Mouse (Mus musculus) induced T-regulatory cell, adult 2 months (primary cell): Measurements from ENCODE around the gene Gpc5.

Experiments used
- DNase-seq: peaks from one replicate; pipeline ENCODE4 v3.0.0-alpha.2; 2012; ENCODE audit warnings: low read depth

Gpc5 gene

DNA sequence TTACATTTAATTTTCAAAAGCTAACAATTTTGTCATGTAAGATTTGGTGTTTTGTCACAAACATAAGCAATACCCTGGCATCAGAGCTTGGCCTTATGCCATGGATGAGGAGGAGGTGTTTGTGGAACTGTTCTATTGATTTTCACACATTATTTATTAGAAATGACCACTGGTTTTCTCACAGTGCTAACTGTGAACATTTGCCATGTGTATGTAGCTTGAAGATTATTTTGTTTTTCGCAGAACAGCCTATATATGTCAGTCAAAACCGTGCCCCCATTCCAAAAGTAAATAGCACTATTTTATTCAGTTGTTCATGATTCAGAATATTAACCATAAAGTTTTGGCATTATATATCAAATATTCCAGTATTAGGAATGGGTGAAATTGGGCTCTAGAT, 1216.5 kb downstream of the Gpc5 start:
- DNase-seq = no peak

DNA sequence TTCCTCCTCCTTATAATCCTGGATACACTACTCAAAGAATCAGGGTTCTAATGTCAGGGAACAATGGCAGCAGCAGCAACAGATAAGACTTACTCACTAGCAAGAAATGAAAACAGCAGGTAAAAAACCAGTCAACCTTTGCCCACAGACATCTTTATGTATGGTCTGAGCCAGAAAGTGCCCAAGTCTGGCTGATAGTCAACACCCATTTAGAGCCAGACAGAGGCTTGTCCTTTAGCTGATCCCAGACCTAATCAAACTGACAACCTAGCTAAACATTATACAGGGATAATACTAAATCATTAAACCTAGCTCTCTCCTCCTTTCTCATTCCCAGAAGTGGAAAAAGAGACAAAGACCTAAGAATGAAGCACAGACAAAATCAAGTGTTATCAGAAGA, 1225.5 kb downstream of the Gpc5 start:
- DNase-seq = no peak

DNA sequence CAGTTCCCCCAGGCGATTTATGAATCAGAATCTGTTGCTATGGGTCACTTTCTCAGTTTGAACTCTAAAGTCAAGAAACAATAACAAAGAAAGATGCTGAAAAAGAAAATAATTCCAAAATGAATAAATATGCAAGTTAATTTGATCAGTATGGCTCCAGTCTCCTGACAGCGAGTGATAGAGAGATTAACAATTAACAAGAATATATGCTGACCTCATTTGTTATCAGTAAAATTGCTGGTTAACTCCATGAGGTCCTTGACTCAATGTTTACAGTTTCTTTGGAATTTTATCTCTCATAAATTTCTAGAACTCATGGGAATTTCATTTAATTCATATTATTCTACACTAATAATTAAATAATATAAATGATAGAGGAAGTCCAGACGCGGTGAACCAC, 1244.2 kb downstream of the Gpc5 start:
- no peak for DNase-seq

DNA sequence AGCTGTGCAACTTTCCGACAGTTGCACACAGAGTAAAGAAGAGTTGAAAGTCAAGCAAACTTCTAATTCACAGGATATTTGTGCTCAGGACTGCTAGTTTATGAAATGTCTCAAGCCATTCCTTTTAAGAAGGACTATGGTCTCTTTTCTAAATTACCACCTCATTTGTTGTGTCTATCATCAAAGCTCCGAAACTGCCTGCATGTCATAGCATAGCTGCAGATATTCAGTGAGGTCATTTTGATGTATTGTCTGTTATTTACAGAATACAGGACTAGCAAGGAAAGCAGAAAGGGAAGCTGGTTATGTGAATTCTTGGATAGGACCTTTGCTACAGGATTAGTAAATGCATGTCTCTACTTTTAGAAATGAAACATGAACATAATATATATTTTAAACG, 1246.4 kb downstream of the Gpc5 start:
- no peak for DNase-seq

DNA sequence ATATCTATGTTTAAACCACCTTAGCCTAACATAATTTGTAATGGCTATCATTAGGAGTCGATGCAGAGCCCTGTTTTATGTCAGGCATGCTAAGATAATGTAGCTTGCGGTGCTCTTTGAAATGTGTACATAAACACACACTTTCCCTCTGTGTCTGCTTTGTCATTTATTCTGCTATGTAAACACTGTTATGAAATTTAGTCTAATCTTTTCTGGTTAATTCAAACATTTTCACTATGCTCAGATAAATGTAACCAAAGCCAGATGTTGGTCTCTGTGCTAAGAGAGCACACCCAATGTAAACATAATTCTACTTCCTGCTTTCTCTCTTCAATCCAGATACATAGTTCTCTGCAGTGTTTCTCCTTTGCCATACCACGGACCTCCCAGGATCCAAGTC, 1256.5 kb downstream of the Gpc5 start:
- DNase-seq = no peak

DNA sequence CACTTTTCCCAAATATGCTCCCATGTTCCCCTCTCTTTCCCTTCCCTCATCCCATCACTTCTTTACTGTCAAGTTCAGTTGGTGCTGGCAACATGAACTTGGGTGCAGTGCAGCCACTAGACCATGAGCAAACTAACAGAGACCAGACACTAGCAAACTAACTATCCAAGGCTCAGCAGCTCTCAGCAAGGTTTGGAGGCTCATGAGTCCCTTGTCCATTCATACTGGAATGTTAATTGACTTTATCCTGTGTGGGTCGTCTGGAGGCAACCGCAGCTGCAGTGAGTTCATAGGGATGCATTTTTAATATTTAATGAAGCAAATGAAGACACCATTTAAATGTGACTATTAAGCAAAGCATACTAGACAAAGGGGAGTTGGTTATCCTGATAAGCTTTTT, 1292.6 kb downstream of the Gpc5 start:
- DNase-seq = no peak

DNA sequence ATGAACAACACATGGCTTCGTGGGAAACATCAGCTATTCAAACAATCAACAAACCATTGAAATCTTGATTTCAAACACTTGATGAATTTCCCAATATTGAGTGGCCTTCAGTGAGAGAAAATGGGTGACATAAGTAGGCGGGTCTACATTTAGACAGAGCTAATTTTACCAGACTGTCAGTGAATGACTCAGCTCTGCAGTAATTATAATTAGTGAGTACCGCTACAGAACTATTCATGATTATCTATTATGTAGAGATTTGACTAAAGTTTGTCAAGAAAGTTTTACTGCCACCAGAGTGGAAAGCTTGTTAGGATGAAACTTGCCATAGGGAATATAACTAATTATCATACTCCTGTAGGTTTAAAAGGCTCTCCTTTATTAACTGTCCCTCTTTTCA, 1323.5 kb downstream of the Gpc5 start:
- DNase-seq = no peak

DNA sequence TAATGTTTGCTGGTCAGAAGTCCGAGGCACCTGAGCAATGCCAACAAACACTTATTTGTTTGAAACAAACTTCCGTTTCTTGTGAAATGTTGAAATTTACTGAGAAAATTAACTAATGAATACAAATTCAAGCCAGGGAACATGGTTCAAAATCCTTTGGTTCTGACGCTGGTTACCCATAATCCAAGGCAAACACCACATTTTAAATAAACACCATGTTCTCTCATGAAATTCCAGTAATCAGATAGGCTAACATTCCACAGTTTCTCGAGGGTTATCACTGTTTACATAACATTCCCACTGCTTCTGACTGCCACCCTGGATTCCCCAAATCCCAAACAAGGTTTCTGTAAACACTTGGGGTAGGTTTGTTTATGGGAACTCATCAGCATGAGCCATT, 1356.2 kb downstream of the Gpc5 start:
- DNase-seq = no peak

DNA sequence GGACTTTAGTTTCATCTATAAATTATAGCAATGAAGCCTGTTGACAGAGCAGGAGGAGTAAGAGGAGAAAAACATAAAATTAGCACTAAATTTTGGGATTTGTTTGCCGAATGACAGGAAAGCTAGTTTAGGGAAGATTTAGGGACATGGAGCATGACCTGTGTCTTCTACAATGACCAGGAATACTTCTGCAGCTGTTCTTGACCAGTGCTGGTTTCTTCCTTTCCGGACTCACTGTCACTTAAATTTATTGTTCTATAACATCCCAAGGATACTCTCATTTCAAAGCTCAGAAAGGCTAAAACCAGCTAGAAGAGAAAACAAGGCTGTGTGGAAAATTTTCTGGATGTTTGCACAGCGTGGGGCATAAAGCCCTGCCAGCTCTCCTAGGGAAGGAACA, 1361.3 kb downstream of the Gpc5 start:
- no peak for DNase-seq

DNA sequence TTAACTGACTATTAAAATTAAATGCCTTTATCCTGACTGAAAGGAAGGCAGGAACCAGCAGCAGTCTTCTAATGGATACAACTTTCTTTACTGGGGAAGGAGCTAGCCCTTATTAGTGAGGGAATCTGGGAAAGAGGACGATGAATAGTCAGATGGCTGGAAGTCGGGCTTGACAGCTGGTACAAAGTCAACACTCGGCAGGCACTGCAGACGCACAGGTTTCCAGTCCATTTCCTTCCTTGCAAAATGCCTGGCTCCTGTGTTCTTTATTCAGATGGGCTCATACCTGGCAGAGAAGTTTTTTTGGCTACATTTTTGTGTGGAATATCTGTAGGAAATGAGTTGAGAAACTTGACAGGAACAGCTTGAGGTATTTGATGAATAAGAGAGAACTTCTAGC, 1364.2 kb downstream of the Gpc5 start:
- no peak for DNase-seq

DNA sequence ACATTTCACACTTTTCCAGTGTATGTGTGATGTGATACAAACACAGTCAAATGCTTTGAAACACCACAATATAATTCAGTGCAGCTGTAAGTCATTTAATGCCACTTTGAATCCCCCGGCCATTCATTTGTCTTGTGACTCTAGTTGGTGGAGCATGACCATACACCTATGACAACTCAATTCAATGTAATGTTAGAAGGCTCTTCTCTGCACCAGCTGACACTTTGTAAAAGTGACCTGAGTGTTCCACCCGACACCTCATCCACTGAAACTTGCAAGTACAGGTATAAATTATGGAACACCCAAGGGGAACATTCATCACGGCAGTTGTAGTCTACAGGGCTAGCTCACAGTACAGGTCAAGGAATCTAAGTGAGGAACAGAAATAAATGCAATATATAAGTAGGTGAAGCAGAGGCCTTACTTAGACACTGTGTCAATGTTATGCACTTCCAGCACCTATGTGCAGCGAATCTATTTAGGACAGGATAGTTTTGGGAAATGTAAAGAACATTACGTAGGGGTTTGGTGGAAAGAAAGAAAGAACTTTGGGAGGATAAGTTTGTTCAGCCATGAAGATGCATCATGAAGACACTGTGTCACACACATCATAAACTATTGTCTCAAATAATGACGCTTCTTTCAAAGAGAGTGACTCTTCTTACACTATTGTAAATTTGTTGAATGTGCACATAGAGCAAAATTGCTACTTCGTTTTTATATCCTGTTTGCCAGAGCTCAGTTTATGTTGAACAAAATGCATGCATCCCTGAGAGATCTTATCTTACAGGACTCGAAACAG, 1381.6 kb downstream of the Gpc5 start:
- no peak for DNase-seq

DNA sequence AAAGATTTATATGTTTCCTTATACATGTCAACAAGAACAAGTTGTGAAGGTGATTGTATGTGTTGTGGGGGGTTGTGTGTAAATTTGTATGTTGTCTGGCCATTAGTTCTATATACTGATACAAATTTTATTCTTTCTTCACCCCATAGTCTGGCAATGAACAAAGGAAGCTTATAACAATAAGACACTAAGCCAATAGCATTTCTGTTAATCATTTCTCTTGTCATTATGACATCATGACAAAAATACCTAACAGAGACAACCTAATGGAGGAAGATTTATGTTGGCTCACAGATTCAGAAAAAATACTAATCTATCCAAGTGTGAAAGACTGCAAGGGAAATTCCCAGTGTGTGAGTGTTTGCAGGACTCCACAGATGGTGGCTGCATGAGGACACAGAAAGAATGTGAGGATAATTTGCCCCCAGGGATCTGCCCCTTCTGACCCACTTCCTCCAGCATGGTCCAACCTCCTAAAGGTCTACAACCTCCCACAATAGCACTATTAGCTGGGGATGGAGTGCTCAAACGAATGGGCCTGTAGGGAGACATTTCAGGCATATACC, 1402.4 kb downstream of the Gpc5 start:
- DNase-seq = no peak

DNA sequence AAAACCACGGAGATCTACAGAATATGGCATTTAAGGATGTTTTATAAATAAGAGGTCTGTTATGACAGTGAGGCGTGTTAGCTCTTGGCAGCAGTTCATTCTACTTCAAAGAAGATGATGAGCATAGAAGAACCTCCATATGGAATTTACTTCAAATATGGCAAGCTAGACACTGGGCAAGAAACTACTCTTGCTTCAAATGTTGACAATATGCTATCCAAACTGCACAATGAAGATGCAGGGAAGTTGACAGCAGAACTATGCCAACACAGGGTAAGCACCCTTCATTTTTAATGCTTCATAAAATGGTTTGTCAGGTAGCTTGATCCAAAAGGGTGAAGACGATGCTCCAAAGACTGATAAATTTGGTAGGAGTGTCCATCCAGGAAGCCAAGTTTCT, 1446.2 kb downstream of the Gpc5 start:
- DNase-seq = no peak

DNA sequence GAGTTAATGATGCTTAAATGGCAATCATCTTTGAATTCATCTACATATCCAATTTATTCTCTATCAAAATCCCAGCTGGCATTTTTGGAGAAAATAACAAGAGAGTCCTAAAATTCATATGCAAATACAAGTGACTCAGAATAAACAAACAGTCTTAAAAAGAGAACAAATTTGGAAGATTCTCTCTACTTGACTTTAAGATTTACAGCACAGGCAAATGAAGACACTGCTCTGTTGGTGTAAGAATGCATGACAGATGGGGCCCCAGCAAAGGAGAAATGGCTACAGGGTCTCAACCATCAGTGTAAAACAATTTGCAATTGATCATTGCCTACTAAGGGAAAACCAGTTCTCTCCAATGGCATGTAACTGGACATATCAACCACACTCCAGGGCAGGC, 1451.7 kb downstream of the Gpc5 start:
- DNase-seq = no peak

DNA sequence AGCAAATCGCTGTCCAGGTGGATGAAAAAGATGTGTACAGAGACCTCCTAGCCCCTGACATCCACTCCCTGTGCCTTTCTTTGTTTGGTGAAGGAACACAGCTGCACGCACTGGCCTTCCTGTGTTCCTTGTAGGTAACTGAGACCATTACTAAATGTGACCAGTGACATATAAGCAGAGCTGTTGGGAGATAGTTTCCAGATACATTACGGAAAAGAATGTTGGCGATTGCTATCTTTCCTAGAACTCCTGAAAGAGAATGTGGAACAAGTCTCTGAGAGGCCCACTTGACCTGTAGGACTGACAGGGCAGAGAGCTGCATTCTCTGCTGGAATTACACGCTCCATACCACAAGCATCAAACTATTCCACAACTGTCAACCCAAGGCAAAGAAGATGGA, 1459.4 kb downstream of the Gpc5 start:
- DNase-seq = no peak

DNA sequence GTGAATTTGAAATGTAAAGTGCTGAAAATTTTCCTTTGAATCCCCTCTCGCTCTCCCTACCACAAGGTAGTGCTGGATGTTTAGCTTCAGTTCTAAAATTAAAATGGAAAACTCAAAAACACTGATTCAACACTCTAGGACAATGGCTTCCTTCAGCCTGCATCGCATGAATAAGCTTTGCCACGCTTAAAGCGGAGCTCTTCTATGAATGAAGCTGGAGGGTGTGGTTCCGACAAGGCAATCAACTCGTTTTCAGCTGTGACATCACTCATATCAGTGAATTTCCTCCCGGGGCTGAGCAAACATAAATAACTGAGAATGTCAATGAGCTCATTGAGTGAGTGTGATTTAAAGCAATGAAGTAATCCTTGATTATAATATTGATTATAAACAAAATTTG, 1461.3 kb downstream of the Gpc5 start:
- DNase-seq = no peak

DNA sequence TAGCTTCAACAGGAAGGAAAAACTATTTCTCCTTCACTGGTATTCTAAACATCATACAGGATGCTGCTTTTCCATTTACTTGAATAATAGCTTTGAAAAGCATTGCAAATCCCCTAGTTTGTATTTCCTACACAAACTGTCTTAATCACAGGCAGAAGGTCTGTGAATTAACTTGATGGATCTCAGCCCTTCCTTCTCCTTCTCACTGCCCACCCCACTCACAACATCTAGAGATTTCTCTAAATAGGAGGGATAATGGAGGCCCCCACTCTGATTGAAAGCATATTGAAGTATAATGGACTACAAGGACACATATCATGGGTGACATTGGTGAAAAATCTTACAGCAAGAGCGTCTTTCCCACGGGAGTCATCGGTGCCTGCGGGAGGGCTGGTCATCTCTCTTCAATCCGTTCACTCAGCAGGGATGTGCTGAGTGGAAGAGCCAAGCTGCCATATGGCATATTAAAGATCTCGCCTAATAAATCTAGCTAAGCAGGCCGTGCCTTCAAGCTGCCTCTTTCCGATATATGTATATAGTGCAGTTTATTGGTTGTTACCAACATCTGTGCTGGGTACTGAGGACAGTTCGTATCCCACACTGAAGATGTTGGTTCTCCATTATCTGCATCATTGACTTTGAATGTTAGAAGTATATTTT, 1466.3 kb downstream of the Gpc5 start:
- no peak for DNase-seq

DNA sequence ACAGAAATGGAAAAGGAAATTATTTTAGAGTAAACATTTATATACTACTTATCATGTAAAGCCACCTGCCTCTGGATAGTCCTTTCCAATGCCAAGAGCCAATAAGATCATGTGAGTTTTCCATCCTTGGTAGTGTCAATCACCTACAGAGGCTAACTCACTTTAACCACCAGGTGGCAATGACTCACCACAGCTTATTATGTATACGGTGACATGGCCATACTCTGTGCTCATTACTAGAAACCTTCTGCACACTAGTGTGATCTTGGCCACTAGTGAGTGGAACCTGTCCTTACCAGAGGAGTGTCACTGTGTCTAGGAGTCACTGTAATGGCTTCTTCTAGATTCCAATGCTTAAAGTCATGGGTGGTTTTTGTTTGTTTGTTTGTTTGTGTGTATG, 1468.0 kb downstream of the Gpc5 start:
- no peak for DNase-seq
